Mouse (Mus musculus) midbrain, embryonic 10.5 days (tissue): ENCODE data around the gene Cotl1. TPM values are rescaled to one million over a fixed set of nuclear protein-coding genes. Genes with fewer than 3 reads are reported as not detected.
A peak's percentile ranks its signal among the peaks of the same experiment; 100 is the strongest.

Experiments used
- DNase-seq: peaks from one replicate; pipeline ENCODE4 v3.0.0-alpha.2; 2017; ENCODE audit warnings: low spot score
- H3K27ac ChIP-seq: fragments of 300-500 bp; sonication (generic); replicated peaks from 2 replicates; pipeline ENCODE4 v1.5.1; 2016; ENCODE audit warnings: mild to moderate bottlenecking
- H3K27me3 ChIP-seq: fragments of 300-500 bp; sonication (generic); 2 replicates; pipeline ENCODE4 v1.6.1; 2016; ENCODE audit warnings: low read depth, mild to moderate bottlenecking; ENCODE audit not compliant: poor library complexity, severe bottlenecking
- H3K36me3 ChIP-seq: fragments of 300-500 bp; sonication (generic); 2 replicates; pipeline ENCODE4 v1.6.1; 2016; ENCODE audit warnings: mild to moderate bottlenecking, moderate library complexity
- H3K4me1 ChIP-seq: fragments of 300-500 bp; sonication (generic); 2 replicates; pipeline ENCODE4 v1.6.1; 2016
- H3K4me3 ChIP-seq: fragments of 300-500 bp; sonication (generic); 2 replicates; pipeline ENCODE4 v1.5.1; 2016; ENCODE audit warnings: mild to moderate bottlenecking, moderate library complexity
- H3K9me3 ChIP-seq: fragments of 300-500 bp; sonication (generic); replicated peaks from 2 replicates; pipeline ENCODE4 v1.6.1; 2016; ENCODE audit warnings: mild to moderate bottlenecking
- WGBS: fragments of 180-500 bp; shearing (Covaris S2); methylation state at CpG from one replicate; pipeline ENCODE4 v1.1.7; 2016; 5-methylcytosine and 5-hydroxymethylcytosine counted together
- polyA plus RNA-seq: library from polyadenylated mRNA; unstranded; fragments of >200 nt; fragmentation: Nextera tagmentation; extraction: Ambion mirVana; gene quantifications from 2 replicates; pipeline ENCODE4 v1.2.1, GENCODE M21; 2016

Gene Cotl1
- polyA plus RNA-seq, 1 experiment from 2014 or later: 197 TPM

DNA sequence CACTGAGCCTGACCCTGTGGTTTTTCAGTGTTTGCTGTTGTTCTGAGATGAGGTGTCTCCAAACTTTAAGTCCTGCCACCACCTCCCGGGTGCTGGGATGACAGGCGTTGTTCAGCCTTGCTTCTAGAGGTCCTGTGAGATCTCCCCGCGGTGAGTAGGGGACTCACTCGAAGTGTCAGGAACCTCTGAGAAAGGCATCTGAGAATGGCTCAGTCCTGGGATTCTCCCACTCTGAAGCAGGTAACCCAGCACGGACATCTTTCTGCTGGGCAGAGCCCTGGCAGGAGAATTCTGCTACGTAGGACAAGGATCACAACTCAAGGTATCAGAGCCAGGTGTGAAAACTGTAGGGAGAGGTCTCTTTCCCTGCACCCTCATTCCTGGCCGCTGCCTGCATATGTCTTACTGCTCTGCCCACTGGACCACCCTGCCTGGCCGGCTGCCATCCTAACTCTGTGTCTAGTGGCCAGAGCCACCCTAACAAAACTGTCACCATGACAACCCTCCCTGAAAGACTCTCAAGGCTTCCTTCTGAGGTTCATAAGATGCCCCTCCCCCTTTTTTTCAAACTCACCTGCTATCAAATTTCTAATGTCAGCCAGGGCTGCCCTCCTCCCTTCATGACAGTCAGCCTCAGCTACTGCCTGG lies 59.8 kb downstream of the Cotl1 start:
- Histone ChIP-seq H3K4me1 (peaks cover 55% of the 10 kb centered on the region), H3K27me3 (no peaks in the 10 kb centered on the region; the same call in 1 of the 2 replicates), H3K9me3 (no peaks in the 10 kb centered on the region), H3K36me3 (no peaks in the 10 kb centered on the region), H3K4me3 (no peak overlapping the region), H3K27ac (no peak overlapping the region)
- 82% methylated on average over 9 of the region's 9 CpGs for WGBS
- no peak for DNase-seq

DNA sequence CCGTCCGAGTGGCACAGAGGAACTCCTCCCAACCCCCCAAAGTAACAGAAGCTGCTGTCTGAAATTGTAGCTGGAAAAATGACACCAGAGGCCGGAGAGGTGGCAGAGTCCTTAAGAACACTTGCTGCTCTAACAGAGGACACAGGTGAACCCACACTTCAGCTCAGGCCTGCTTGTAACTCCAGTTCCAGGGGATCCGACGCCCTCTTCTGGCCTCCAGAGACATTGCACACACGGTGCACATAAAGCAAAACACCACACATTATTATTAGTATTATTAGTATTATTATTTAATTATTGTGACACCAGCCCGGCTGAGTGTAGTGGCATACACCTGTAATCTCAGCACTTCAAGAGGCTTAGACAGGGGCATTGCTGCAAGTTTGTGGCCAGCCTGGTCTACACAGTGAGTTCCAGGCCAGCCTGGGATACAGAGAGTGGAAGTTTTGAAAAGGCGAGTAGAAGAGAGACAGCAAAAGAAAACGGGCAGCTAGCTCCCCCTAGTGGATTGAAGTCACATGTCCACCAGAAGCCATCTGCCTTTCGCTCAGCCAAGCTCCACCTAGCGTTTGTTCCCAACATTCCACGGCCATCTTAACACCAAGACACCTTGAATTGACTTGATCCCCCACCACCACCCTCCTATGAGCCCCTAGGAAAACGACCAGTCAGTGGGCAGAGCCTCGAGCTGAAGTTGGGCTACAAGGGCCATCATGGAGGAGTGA lies 61.2 kb downstream of the Cotl1 start:
- H3K27me3 ChIP-seq: no peaks in the 10 kb centered on the region; the same call in 1 of the 2 replicates
- peak; percentile 80 for DNase-seq
- H3K9me3 ChIP-seq: no peaks in the 10 kb centered on the region
- H3K4me3 ChIP-seq: peak overlapping the region; percentile 76
- peak overlapping the region; percentile 76; the same call in 1 of the 2 replicates for H3K27ac ChIP-seq
- no peaks in the 10 kb centered on the region for H3K36me3 ChIP-seq
- 24% methylated on average over 14 of the region's 14 CpGs for WGBS
- H3K4me1 ChIP-seq: peaks cover 42% of the 10 kb centered on the region

DNA sequence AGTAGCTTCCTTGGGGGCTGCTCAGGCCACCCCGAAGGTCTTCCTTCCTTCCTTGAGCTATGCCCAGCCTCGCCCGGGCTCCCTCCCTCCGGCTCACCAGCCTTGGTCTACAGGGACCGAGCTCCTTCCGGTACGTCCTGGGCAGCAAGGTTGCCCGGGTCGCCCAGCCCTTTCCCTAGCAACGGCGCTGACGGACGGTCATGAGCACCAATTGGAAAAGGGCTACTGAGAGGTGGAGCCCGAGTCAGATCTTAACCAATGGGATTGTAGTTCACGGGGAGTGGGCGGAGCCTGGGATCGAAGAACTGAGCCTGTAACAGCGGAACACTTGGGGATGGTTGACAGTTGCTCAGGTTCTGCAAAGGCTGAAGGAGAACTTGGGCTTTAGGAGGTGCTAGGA lies 62.1 kb downstream of the Cotl1 start, which contains the start of gene Tldc1:
Tldc1 (minus strand) TSS at position 154 of the 400 bp plus-strand sequence.
- Histone ChIP-seq H3K9me3 (no peaks in the 10 kb centered on the region), H3K4me3 (peak within 1 kb of the TSS; percentile 76), H3K27me3 (no peaks in the 10 kb centered on the region), H3K27ac (peak within 1 kb of the TSS; percentile 93), H3K36me3 (no peaks in the 10 kb centered on the region), H3K4me1 (peaks cover 33% of the 10 kb centered on the region)
- peak; percentile 99 for DNase-seq
- under 1% methylated on average over 18 of the region's 18 CpGs for WGBS

DNA sequence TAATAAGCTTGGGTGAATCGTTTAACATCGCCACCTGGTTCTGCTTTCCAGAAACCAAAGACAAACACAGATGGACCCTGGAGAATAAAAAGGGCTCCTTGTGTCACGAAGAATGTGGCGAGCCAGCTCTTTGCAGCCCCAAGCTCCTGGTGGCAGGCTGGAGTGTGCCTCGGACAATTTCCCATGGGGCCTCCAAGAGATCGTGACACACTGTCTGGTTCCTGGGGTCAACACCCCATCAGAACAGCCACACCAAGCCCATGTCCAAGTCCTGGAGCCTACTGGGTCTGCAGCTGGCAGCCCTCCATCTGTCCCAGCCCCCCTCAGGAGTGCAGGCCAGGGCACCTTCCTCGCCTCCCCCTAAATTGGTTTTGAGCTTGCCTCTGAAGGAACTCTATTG lies 62.6 kb downstream of the Cotl1 start:
- Histone ChIP-seq H3K4me3 (peak overlapping the region; percentile 76), H3K4me1 (peaks cover 31% of the 10 kb centered on the region), H3K27me3 (no peaks in the 10 kb centered on the region), H3K36me3 (no peaks in the 10 kb centered on the region), H3K9me3 (no peaks in the 10 kb centered on the region), H3K27ac (peak overlapping the region; percentile 93)
- 33% methylated on average over 7 of the region's 7 CpGs for WGBS
- DNase-seq: no peak

DNA sequence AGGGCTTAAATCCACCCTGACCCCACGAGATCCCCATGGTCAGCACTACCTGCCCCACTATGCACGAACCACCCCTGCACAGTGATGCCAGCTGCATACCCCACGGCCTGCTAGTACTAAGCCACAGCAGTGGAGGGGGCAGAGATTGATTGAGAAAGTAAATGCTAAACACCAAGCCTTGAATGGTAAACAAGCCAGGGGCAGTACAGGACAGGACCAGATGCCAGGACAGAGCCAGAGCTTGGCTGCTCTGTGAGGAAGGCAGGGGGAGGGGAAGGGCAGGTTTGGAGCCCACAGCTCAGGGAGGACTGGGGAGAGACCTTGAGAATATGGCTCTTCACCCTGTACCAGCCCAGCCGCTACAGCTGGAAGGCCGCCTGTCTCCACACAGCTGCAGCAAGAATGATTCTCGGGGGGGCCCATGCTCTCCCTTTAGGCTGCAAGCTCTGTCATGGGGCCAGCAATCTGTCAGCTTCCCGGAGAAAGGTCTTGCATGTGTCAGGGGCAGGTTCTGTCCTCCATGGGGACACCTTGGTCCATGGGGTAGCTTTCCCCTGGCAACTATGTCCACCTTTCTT lies 63.6 kb downstream of the Cotl1 start:
- H3K27ac ChIP-seq: no peak overlapping the region

DNA sequence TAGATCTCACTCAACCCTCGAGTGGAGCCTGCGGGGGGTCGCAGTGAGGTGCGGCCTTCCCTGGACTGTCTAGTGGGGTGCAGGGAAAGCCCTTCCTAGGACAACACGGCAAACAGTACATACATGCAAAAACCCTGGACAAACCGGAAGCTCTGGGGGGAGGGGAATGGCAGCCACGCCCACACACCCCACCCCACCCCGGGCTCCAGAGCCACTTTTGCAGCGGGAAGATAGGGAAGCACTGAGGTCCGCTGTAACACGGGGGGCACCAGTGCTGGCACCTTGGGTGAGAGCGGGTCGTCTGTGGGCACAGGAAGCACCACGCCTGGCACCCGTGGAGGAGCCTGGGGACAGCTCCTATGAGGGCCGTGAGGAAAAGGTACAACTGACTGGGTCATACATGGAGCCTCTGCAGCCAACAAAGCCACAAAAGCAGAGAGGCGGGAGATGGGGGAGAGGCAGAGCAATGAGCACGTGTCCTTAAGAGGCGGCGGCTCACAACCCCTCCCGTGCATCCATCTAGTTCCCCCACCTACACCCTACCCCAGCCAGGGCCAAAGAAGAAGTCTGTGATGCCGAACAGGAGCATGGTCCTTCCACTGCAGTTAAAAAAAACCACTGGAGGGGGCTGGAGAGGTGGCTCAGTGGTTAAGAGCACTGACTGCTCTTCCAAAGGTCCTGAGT lies 74.4 kb downstream of the Cotl1 start:
- Histone ChIP-seq H3K9me3 (no peaks in the 10 kb centered on the region), H3K36me3 (peaks cover 38% of the 10 kb centered on the region), H3K4me3 (no peak overlapping the region), H3K27me3 (no peaks in the 10 kb centered on the region), H3K27ac (no peak overlapping the region), H3K4me1 (peaks cover 7% of the 10 kb centered on the region)
- no peak for DNase-seq
- 81% methylated on average over 22 of the region's 22 CpGs for WGBS

More for the DNA sequence above, 63.6 kb downstream of the Cotl1 start:
- WGBS: 91% methylated on average over 7 of the region's 7 CpGs
- no peak overlapping the region for H3K4me3 ChIP-seq
- H3K4me1 ChIP-seq: peaks cover 31% of the 10 kb centered on the region
- H3K27me3 ChIP-seq: no peaks in the 10 kb centered on the region
- H3K36me3 ChIP-seq: peaks cover 5% of the 10 kb centered on the region; the same call in 1 of the 2 replicates
- no peaks in the 10 kb centered on the region for H3K9me3 ChIP-seq
- DNase-seq: no peak

DNA sequence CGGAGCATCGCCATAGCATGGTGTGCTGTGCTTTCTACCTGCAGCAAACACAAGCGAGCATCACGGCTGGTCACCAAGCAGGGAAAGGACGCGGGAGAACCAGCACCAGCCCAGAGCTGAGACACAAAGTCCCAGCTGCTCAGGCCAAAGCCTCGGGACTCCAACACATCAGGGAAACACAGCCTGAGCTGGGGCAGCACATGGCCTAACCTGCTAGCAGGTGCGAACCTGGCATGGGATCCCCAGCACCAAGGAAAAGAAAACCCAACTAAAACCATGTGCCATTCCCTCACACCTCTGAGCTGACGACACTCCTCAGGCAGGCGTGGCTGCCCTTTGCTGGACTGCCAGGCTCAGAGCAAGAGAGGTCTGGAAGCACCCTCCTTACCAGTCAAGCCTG lies 75.0 kb downstream of the Cotl1 start:
- H3K36me3 ChIP-seq: peaks cover 41% of the 10 kb centered on the region
- DNase-seq: no peak
- H3K4me1 ChIP-seq: peaks cover 7% of the 10 kb centered on the region
- H3K27me3 ChIP-seq: no peaks in the 10 kb centered on the region
- H3K4me3 ChIP-seq: no peak overlapping the region
- 91% methylated on average over 10 of the region's 10 CpGs for WGBS
- H3K27ac ChIP-seq: no peak overlapping the region
- H3K9me3 ChIP-seq: no peaks in the 10 kb centered on the region

DNA sequence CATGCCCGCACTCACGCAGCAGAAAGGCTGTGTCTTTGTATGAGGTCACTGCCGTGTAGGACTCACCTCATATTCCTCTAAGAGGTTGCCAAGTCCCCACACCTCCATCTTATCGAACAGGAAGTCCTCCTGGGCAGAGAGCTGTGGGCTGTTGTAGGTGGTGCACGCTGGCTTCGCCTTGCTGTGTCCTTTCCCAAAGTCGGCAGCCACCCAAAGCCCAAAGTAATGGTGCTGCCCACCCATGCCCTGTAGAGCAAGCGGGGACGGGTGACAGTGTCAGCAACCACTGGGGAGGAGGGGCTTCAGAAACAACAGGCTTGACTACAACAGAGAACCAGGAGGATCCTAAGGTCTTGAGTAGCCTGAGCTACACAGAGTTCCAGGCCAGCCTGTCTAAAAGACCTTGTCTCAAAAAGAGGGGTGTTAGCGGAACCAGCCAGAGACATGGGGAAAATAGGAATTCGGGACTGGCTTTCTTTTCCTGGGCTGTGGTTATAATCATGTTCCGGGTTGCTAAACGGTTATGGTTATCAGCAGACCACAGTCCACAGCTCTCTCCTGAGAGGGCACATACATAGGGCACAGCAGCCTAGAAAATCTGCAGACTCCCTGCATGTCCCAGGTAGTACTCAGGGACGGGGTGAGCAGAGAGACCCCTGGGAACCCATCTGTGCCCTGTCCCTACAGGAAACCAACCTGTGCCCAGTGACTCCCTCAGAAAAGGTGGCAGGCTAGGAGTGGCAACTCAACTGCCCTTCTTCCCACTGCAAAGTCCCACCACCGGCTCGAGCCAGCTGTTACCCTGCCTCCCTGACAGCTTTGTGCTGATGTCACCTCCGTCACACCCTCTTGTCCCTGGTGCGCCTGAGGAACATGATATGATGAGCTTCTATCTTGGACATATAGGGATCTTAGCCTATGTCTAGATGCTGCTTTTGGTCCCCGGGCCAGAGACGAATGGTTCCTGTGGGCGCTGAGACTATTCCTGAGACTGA lies 77.8 kb downstream of the Cotl1 start:
- Histone ChIP-seq H3K4me1 (peaks cover 24% of the 10 kb centered on the region), H3K27me3 (no peaks in the 10 kb centered on the region), H3K4me3 (no peak overlapping the region), H3K27ac (no peak overlapping the region), H3K36me3 (peaks cover 33% of the 10 kb centered on the region), H3K9me3 (no peaks in the 10 kb centered on the region)
- no peak for DNase-seq
- 93% methylated on average over 21 of the region's 21 CpGs for WGBS

DNA sequence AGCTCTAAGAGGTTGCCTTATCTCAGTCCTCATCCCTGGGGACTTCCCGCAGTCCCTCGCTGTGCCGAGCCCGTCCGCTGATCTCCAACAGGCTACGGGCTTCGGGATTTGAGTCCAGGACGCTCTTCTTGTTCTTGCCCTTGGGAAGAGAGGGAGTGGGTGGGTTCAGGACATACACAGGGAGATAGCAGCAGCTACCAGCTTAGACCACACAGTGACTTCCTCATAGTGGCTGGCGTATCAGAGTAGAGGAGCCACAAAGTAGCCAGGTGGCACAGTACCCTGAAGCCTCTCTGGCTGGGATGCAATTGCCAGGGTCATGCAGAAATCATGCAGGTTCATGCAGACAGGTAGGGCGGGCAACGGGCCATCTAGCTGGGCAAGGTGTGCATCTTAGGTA lies 78.7 kb downstream of the Cotl1 start:
- peaks cover 24% of the 10 kb centered on the region for H3K36me3 ChIP-seq
- H3K4me3 ChIP-seq: no peak overlapping the region
- 0 out of 2 replicates have a peak, but pooled peaks cover 2% of the 10 kb centered on the region for H3K27me3 ChIP-seq
- peaks cover 32% of the 10 kb centered on the region for H3K4me1 ChIP-seq
- no peak overlapping the region for H3K27ac ChIP-seq
- 92% methylated on average over 11 of the region's 11 CpGs for WGBS
- DNase-seq: no peak
- H3K9me3 ChIP-seq: no peaks in the 10 kb centered on the region
